Mouse (Mus musculus) MN1 (cell line): ENCODE results near the gene Pdgfd.

Experiments used
- DNase-seq: peaks from one replicate; pipeline ENCODE4 v3.0.0-alpha.2; 2016; ENCODE audit warnings: low spot score

The Pdgfd gene

DNA sequence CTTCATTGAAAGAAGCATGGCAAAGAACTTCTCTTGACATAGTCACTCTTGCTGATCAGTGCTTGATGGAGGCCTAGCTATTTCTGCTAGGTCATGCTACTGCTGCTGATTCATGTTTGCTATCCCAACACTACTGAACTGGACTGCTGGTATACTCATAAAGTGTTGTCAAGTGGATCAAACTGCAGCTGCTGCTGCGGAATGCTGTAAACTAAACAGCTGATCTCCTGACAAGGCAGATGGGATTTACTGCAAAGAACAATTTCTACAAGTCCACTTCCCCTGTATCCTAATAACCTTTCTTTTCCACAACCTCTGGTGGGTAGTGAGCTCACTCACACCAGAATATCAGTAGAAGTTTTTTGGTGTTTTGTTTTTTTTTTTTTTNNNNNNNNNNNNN, 148.7 kb downstream of the Pdgfd start:
- DNase-seq: no peak

DNA sequence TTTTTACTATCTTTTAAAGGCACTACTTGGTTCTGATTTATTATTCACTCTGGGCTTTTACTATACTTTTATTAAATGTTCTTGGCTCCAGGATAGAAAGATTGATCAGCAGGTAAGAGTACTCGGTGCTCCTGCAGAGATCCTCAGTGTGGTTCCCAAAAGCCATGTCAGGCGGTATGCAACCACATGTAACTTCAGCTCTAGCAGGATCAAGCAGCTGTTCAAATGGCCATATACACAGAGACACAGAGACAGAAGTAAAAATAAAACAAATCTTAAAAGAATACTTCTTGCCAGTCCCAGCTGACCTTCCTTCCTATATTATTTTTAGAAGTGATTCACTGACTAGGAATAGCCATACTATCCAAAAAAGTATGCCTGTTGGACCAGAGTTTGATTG, 157.0 kb downstream of the Pdgfd start:
- DNase-seq: no peak

DNA sequence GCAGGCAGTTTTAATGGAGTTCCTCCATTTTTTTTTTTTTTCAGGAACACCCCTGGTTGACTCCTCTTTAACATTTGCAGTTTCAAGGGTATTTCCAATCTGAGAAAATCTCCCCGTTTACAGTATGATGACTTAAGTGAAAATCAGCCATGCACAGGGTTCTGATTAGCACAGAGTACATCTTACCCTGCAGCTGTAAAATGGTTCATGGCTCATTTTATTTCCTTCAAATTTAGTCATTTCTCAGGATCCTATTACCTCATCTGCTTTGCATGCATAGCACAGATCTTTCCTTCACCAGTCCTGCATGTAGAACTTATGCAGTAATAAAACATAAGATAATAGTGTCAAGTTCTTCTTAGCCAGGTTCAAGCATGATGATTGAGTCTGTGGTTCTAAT, 165.1 kb downstream of the Pdgfd start:
- DNase-seq: no peak

DNA sequence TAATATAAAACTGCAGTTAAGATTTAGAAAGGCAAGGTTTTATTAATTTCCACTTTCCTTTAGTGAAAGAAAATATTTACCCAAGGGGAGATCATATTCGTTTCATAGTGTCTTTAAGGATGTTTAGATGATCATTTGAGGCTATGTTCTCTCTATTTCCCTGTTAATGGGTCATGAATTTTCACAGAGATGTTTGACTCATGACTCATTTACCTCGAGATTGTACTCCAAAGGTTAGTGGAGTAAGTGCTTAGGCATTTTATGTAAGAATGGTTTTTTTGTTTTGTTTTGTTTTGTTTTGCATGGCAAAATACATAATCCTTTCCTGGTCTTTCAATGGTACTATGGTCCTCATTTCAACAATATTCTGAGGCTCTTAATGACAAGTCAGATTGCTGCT, 167.9 kb downstream of the Pdgfd start:
- DNase-seq: no peak

DNA sequence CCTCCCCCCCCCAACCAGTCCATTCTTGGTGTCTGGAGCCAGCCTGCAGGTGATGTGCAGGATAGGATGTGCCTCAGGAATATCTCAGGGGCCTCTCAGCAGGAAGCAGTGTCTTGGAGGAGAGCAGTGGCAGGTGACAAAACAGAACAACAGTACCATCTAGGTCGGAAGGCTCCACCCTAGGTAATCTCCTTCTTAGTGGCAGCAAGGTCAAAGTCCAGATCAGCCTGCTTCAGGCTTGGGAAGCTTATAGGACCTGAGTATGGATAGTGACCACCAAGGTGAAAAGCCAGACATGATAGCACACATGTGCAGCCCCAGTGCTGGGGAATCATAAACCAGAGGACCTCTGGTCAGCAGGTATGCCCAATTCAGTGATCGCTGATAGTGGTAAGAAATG, 169.5 kb downstream of the Pdgfd start:
- no peak for DNase-seq

GRCm38 (mm10) chr9:6338344-6338743, 170.0 kb downstream of the Pdgfd start:
- DNase-seq: no peak

DNA sequence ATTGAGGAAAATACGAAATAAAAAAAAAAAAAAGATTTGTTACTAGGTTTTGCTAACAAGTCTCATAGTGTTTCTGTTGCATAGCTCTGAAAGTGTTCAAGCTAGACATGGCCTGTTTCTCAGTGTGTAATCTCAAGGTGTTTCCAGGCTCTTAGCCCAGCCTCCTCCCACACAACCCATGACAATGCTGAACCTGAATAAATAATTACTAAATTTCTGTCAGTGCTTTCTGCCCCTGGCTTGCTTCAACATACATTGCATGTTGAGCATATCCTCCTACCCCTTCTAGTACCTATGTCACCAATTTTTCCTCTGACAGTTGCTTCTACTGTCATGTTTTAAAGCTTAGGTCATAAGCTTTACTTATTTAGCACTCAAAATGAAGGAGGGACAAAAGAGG, 171.0 kb downstream of the Pdgfd start:
- DNase-seq: no peak

GRCm38 (mm10) chr9:6340750-6341149, 172.4 kb downstream of the Pdgfd start:
- no peak for DNase-seq

- no peak for DNase-seq
Observed at GRCm38 (mm10) chr9:6342854-6343253, 174.5 kb downstream of the Pdgfd start.

- no peak for DNase-seq
Observed at GRCm38 (mm10) chr9:6344514-6344913, 176.1 kb downstream of the Pdgfd start.

DNA sequence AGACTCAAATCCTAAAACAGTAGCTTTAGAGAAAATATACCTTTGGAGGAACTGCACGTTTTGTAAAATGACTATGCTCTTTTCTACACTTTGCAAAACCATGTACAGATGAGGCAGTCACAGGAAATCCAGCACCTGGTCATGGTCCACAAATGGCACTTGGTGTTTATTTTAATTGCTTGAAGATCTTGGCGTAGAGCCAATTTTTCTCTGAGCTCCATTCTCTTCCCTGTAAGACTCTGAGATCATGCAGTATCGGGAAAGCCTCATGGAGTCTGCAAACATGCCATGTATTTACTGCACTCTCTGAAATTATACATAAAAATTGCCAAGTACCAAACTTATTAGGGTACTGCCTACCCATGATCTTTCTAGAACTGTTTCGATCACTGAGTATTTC, 176.5 kb downstream of the Pdgfd start:
- DNase-seq: no peak

DNA sequence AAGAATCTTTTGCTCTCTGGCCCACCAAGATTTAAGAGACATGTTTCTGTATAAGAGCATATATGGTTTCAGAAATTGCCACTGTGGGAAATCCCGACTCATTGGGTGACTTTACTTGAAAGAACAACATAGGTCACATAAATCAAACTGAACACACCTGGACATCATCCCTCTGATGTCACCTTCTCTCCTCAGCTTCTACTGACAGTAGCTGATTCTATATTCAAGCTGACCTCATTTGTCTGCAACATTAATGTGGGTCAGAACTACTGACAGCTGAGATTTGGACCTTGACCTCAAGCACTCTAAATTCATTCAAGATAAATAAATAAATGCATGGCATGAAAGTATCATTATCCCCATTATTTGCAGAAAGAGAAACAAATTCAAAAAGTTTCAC, 177.0 kb downstream of the Pdgfd start:
- no peak for DNase-seq

- no peak for DNase-seq
Observed at GRCm38 (mm10) chr9:6353257-6353960, 185.0 kb downstream of the Pdgfd start.

DNA sequence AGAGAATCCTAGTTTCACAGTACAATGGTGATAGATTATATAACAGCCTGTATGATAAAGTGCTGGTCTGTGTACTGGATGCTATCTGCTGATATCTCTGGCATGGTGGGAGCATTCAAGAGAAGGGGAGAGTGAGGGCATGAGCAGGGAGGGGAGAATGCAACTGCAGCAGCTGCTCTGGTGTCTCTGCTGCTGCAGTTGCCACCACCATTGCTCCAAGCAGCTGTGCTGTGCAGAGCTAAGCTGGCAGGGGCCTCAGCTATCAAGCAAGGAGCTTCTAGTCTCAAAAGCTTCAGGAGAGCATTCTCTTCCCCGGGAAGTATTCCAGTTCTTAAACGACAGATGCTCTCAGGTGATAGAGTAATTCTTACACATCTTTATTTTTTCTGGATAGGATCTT, 192.4 kb downstream of the Pdgfd start:
- DNase-seq: no peak

DNA sequence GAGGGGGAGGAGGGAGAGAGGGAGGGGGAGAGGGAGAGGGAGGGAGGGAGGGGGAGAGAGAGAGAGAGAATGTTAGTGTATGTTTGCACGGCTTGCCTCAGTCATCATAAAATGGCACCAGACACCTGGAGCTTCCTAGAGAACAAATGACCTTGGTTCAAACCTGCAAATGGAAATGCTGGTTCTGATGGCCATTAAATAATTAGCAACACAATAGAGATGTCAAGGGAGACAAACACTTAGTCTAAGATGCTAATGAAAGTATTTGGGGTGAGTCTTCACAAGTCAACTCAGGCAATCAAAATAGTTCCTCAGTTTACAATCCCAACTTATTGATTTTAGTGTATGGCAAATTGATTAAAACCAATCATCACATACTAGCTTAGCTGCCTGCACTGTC, 198.2 kb downstream of the Pdgfd start:
- DNase-seq: no peak

DNA sequence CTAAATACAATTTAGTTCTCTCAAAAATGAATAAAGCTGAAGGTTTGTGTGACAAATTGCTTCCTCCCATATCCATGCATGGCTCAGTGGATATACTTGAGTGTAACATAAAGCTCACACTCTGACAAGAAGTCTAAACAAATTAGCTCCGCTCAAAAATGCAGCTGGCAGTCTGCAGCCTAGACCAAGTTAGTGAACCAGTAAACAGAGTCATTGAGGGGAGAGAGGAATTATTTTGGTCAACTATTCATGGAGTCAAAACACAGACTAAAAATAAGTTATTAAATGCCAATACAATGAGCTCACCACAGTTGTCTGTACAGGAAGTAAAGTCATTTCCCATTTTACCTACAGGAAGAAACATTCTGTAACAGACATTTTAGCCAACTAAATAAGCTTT, 233.4 kb downstream of the Pdgfd start:
- no peak for DNase-seq

GRCm38 (mm10) chr9:6406535-6406934, 238.2 kb downstream of the Pdgfd start:
- DNase-seq: no peak

- DNase-seq: no peak
Observed at GRCm38 (mm10) chr9:6407972-6408371, 239.6 kb downstream of the Pdgfd start.

DNA sequence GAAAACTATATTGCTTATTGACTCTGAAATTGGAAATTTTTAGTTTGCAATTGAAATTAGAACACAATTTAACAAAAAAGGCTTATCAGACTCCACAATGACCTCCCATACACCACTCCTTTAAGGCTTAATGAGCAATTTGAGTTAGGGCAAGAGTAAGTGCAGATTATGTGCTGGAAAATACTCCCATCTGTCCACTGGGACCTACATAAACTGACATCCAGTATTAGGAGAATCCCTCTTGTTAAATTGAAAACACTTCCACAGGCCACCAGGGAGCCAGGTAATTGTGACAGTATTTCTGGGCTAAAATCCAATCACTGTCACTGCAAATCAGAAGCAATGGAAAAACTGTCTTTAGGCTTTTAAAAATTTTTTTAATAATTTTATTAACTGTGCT, 256.2 kb downstream of the Pdgfd start:
- no peak for DNase-seq
